ENCODE assay signal across 28 mouse cellular contexts in genomic region chr5:132609251-132609650, GRCm38 (mm10).
"Had no signal": no experiment of that assay in that cellular context is flagged by ENCODE, and none has a peak within 500 bp of the region (broad histone marks: within the 10 kb centered on the region; RNA-seq: fewer than 3 reads in every experiment).

No protein-coding gene starts in this region.

- ATAC-seq: forebrain, embryonic 13.5 days; forebrain, embryonic 14.5 days; forebrain, embryonic 15.5 days; forebrain, embryonic 16.5 days; forebrain, postnatal 0 days had no signal

- H3K27ac ChIP-seq: embryonic facial prominence, embryonic 10.5 days; embryonic facial prominence, embryonic 12.5 days; embryonic facial prominence, embryonic 13.5 days; embryonic facial prominence, embryonic 15.5 days; forebrain, embryonic 10.5 days; forebrain, embryonic 12.5 days; forebrain, embryonic 13.5 days; forebrain, embryonic 15.5 days; gastrocnemius, adult 2 months had no signal

- H3K4me2 ChIP-seq: embryonic facial prominence, embryonic 12.5 days; embryonic facial prominence, embryonic 13.5 days; embryonic facial prominence, embryonic 15.5 days; forebrain, embryonic 12.5 days; forebrain, embryonic 13.5 days; forebrain, embryonic 15.5 days had no signal

- H3K4me1 ChIP-seq: embryonic facial prominence, embryonic 10.5 days; embryonic facial prominence, embryonic 12.5 days; embryonic facial prominence, embryonic 13.5 days; embryonic facial prominence, embryonic 15.5 days; forebrain, embryonic 15.5 days had no signal

- H3K9me3 ChIP-seq: embryonic facial prominence, embryonic 10.5 days; embryonic facial prominence, embryonic 12.5 days; embryonic facial prominence, embryonic 13.5 days; embryonic facial prominence, embryonic 15.5 days; forebrain, embryonic 10.5 days; forebrain, embryonic 12.5 days; forebrain, embryonic 13.5 days; forebrain, embryonic 15.5 days had no signal

- DNase-seq: cerebellum, adult 18-20 months; cerebellum, adult 2 months; cerebellum, adult 8-10 months; cerebellum, adult 9-10 months; cerebellum, adult 9-11 months; cerebellum, postnatal 10 days; cerebellum, postnatal 14 days; cerebellum, postnatal 25 days; cerebellum, postnatal 36 days; embryo, embryonic 11 days; forebrain, postnatal 0 days; gastrocnemius, adult 2 months; gastrocnemius, postnatal 10 days; gastrocnemius, postnatal 14 days; gastrocnemius, postnatal 25 days; gastrocnemius, postnatal 36 days; heart, adult 18-20 months had no signal

- H3K27me3 ChIP-seq: embryonic facial prominence, embryonic 12.5 days; embryonic facial prominence, embryonic 13.5 days; embryonic facial prominence, embryonic 15.5 days; forebrain, embryonic 15.5 days had no signal

- H3K9ac ChIP-seq: embryonic facial prominence, embryonic 12.5 days; embryonic facial prominence, embryonic 13.5 days; embryonic facial prominence, embryonic 15.5 days; forebrain, embryonic 12.5 days; forebrain, embryonic 13.5 days; forebrain, embryonic 15.5 days; forebrain, postnatal 0 days had no signal

- H3K4me3 ChIP-seq: embryonic facial prominence, embryonic 10.5 days; embryonic facial prominence, embryonic 12.5 days; embryonic facial prominence, embryonic 13.5 days; embryonic facial prominence, embryonic 15.5 days; erythroblast, embryonic 14.5 days; forebrain, embryonic 10.5 days; forebrain, embryonic 12.5 days; forebrain, embryonic 13.5 days; forebrain, embryonic 15.5 days; gastrocnemius, adult 2 months had no signal

- H3K36me3 ChIP-seq: embryonic facial prominence, embryonic 10.5 days; embryonic facial prominence, embryonic 12.5 days; embryonic facial prominence, embryonic 13.5 days; embryonic facial prominence, embryonic 15.5 days; forebrain, embryonic 10.5 days; forebrain, embryonic 12.5 days; forebrain, embryonic 15.5 days had no signal
